Mouse (Mus musculus) erythroid progenitor cell, adult 5-6 weeks (primary cell): ENCODE measurements around the gene Rusc2. TPM values are rescaled to one million over a fixed set of nuclear protein-coding genes. Genes with fewer than 3 reads are reported as not detected.
A peak's percentile ranks its signal among the peaks of the same experiment; 100 is the strongest.

ENCODE experiments used
- ATAC-seq: replicated peaks from 2 replicates; pipeline ENCODE4 v1.8.0; 2016; ENCODE audit warnings: moderate number of reproducible peaks, mild to moderate bottlenecking, moderate TSS enrichment, inconsistent platforms; ENCODE audit not compliant: poor library complexity, low FRiP score, severe bottlenecking
- total RNA-seq, 2 experiments: library from RNA; stranded (forward) in 1 of 2; stranded (reverse) in 1 of 2; fragments of 150-400 nt in 1 of 2; fragments of 186-747, 209-891 nt in 1 of 2; gene quantifications; 2 replicates each; pipeline versions ENCODE4 v1.2.3 to v1.2.4; 2015 to 2017; ENCODE audit warnings: low replicate concordance in 2 of 2

Gene Rusc2
- total RNA-seq (2015; ENCODE audit: low replicate concordance) (not detected in 2 replicates), total RNA-seq (2017; ENCODE audit: low replicate concordance) (not detected in 2 replicates)

DNA sequence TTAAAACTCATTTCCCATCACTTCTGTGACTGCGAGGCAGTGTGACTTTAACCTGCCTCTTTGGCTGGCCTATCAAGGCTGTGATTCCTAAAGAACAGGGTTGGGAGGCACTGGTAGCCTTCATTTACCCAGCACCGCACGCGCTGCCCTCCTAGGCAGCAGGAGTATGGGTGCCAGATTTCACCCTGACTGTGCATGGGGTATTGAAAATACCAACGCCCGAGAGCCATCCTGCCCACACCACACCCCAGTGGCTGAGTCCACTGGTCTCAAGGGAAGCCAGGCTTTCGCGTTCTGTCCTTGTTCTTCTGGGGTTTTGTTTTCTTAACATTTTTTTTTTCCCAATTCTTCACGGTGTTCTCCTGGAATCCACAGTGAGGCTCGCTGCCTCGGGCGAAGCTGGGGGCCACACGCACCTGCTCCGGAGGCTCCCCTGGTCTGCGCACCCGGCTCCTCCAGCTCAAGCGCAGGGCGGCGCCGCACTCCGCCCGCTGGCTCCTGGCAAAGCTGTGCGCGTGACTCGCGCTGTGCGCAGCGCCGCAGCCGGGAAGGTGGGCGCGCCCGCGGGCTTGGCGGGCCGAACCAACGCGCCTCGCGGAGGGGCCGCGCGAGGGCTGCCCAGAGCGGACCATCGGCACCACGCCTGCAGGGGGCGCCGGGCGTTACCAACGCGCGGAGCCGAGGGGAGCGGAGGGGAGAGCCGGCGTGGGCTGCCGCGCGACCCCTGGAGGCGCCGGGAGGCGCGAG lies at the start of gene Rusc2:
Gene Rusc2, plus strand, starts transcription at position 572 of the 747 bp plus-strand sequence.
- peak; percentile 30; the same call in 1 of the 2 replicates for ATAC-seq

DNA sequence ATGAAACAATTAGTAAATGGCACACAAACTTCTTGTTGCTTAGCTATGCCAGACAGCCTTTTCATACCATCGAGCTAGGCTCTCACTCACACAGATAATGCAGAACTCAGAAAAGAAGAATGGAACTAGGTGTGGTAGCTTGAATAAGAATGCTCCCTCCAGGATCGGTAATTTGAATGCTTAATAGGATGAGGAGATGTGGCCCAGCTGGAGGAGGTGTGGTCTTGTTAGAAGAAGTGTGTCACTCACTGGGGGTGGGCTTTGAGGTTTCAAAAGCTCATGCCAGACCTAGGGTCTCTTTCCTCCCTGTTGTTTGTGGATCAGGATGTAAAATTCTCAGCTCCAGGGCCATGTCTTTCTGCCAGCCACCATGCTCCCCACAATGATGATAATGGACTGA lies 47.0 kb upstream of the Rusc2 start:
- no peak for ATAC-seq

DNA sequence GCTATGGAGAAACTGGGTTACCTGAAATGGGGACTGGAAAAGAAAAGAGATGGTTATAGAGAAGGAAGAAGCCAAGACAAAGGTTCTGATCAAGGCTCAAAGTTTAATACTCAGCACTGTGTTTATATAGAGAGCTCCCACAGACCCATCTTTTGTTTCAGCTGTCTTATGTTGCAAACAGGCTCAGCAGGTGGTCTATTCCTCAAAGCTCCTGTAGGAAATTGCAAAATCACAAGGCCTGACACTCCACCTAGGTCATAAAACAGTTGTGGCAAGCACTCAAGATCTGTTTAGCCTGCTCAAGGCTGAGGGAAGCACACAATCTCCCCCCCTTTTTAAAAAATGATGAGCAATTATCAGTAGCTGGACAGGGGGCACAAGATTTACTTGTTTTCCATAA lies 45.6 kb upstream of the Rusc2 start:
- no peak for ATAC-seq

DNA sequence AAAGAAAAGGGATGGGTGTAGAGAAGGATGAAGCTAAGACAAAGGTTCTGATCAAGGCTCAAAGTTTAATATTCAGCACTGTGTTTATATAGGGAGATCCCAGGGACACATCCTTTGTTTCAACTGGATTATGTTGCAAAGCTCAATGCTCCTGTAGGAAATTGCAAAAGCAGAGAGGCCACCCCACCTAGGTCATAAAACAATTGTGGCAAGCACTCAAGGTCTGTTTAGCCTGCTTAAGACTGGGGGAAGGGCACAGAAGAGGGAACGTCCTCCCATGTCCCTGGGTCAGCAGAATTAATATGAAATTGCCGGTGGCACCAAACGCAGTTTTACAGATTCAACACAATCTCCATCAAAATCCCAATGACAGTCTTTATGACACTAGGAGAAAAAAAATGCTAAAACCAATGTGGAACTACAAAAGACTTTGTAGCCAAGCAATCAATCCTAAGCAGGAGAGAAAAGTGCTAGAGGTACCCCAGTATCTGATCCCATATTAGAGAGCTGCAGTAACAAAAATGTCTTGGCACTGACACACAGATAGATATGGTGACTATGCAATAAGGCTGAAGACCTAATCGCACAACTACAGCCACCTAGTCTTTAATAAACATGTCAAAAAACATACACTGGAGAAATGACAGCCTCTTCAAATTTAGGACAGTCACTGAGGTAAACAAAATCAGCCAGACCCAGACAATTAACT lies 41.5 kb upstream of the Rusc2 start:
- ATAC-seq = no peak

DNA sequence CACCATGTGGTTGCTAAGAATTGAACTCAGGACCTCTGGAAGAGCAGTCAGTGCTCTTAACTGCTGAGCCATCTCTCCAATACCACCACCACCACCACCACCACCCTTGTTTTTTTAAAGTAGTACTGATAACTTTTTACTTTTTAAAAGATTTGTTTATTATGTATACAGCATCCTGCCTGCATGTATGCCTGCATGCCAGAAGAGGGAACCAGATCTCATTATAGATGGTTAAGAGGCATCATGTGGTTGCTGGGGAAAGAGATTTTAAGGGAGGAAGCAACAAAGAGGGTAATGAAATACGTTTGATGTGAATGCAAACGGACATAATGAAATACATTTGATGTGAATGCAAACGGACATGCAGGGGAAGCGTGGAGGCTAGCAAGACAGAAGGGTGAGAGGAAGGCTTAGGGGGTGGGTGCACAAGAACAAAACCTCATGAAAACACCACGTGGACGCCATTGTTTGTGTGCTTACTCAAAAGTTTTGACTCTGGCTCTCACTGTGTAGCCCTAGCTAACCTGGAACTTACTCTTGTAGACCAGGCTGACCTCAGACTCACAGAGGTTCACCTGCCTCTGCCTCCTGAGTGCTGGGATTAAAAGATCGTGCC lies 40.4 kb upstream of the Rusc2 start:
- ATAC-seq = no peak

DNA sequence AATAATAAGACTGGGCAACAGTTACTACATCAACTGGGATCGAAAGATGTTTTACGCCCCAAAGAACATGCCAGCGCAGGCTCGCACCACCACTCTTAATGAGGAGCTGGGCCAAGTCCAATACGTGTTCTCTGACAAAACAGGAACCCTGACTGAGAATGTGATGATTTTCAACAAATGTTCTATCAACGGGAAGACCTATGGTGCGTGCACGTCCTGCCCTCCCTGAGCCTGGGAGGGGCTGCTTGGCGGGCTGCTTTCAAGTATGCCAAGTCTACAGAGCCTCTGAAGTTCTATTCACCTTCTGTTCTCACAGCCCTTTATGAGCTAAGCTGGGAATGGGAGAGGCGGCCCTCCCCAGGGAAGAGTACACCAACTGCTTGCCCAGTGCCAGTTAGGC lies 39.3 kb upstream of the Rusc2 start:
- ATAC-seq = no peak

DNA sequence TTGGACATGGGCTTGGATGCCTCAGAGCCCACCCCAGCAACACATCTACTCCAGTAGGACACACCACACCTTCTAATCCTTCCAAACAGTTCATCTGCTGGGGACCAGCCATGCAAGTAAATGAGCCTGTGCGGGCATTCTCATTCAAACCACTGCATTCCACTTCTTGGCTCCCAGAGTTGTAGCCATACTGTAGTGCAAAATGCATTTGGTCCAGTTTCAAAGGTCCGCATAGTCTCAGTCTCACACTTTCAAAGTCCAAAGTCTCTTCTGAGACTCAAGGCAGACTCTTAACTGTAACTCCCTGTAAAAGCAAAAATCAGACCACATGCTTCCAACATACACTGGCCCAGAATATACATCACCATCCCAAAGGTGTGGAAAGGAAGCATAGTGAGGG lies 36.8 kb upstream of the Rusc2 start:
- no peak for ATAC-seq

DNA sequence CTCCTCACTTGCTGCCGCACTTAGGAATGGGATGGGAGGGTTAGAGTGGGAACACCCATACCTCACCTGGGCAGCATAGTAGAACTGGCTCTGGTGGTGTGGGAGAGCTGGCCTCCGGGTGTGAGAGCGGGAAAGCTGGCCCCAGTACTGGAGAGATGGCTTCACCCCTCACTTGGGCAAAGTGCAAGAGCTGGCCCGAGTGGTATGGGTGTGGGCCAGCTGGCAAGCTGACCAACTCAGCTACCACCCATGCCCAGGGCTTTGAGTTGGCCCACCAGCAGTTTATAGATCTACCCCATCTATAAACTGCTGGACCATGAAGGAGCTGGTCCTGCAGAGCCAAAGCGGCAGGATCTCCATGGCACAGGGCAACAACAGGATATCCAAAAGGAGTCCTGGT lies 32.6 kb upstream of the Rusc2 start:
- ATAC-seq = no peak

DNA sequence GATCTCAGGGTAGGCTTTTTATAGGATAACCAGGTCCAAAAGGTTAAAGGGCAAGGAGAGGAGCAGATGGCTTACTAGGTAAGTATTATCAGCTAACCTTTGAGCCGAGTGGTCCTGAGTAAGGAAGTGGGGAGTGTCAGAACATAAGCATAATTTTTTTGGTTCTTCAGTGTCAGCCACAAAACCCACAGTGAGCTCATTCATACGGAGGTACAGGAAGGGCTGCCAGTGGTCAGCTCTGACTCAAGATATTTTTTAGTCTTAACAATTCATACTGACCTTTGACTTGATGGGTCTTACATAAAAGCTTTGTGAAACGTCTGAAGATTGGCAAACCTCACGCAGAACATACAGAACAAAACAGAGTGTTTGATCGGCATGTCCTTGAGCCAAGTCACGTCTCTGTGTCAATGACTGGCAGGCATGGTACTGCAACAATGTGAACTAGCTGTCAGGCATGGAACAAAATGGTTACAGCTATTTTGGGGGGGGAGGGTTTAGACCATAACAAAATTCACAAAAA lies 31.7 kb upstream of the Rusc2 start:
- ATAC-seq = no peak

DNA sequence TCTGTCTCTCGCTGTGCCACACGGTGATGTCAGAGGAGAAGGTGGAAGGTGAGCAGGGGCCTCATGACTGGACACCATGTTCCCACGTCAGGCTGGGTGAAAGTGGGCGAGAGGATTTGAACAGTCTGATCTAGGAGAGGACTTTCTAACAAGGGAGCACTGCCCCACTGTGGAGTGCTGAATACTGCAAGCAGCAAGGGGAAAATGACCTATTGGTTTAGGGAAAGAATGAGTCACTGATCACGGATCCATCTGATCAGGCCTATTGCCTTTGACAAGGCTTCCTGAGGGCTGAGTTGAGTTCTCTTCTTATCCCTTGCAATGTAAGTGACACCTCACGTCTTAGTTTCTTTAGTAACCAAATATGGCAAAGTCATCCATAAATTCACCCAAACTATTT lies 28.1 kb upstream of the Rusc2 start:
- no peak for ATAC-seq

DNA sequence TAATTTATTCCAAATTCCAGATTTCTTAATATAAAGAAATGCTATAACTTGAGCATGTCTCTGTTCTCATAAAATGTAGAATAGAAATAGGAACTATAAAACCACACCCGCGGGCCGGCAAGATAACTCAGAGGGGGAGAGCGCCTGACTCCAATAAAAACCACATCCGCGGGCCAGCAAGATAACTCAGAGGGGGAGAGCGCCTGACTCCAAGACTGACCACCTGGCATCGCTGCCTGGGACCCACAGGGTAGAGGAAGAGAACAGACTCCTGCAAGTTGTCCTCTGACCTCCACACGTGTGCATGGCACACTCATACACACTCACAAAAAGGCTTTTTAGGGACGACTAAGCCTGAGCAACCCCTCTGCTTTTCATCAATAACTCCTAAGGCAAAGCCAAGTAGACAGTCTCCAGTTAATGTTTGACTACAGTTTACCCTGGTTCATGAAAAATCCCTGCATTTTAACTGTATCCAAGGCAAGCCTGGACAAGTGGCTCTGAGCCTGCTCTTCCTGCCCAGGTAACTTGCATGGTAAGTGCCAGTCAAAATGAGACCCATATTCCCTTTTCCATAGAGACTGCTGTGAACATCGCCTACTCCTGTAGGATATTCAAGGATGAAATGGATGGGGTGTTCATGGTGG lies 16.7 kb upstream of the Rusc2 start:
- ATAC-seq = no peak

DNA sequence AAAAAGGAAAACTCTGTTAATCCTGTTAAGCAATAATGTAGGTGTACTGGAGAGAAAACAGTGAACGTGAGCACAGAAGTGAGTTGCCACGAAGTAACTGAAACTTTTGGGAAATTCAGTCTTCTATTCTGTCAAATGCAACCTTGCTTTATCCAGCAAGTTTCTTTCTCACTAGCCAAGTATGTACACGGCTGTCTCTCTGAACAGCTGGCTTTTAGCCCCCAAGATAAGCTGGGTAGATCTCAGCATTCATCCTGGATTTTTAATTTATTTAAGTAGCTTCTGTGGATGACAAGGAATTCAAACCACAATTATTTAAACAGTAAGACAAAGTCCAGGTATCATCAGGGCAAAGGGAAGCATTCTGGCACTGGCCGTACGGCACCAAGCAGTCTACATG lies 14.5 kb upstream of the Rusc2 start:
- no peak for ATAC-seq

DNA sequence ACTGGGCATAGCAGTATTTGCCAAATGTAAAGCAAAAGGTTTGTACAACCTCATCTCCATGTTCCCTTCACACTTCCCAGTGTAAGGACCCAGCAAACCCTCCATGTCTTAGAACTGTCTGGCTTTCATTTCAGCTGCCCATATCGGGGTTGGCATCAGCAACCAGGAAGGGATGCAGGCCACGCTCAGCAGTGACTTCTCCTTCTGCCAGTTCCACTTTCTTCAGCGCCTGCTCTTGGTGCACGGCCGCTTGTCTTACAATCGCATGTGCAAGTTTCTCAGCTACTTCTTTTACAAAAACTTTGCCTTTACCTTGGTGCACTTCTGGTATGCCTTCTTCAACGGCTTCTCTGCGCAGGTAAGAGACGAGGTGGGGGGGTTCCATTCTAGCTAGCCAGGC lies 14.0 kb upstream of the Rusc2 start:
- no peak for ATAC-seq

DNA sequence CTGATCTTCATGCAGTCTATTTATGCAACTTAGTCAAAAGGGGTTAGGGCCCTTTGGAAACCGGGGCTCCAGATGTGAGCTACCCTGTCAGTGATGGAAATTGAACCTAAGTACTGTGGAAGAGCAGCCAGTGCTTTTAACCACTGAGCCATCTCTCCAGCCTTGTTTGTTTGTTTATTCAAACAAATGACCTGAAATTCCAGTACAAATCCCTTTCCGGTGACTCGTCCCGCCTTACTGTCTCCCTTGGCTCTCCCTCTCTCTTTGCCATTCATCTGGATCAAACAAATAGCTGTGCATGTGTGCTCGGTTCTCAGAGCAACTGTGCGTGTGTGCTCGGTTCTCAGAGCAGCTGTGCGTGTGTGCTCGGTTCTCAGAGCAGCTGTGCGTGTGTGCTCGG lies 10.4 kb upstream of the Rusc2 start:
- no peak for ATAC-seq

DNA sequence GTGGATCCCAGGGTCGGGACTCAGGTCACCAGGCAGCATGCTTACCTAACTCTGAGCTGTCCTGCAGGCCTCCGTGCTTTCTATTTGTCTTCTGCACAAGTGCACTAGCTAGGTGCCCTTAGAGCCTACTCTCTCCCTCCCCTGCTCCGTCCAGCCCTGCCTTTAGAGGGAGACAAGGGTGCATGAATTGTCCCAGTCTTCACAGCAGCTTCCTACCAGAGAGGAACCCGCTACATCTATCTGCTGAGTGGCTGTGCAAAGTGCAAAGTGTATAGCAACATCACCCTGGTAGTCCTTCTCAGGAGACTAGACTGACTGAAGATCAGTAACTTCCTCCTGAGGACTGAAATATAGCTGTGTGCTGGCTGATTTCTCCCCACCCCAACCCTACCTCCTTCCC lies 9.6 kb upstream of the Rusc2 start:
- ATAC-seq = no peak

DNA sequence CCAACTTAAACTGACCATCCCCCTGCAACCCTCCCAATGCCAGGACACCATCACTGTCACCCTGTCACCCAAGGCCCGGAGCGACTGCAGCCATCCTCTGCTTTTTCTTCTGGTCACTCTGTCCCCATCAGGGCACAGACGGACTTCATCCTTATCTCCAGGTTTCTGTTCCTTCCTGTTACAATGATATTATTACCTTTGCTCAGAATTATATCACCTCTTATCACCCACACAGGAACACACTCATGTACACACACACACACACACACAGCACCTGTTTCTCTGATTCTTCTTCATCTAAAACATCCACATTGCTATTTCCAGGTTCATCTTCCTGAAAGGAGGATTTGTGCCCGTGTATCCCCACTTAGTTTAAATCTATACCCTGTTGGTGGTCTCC lies 7.5 kb upstream of the Rusc2 start:
- ATAC-seq = no peak

DNA sequence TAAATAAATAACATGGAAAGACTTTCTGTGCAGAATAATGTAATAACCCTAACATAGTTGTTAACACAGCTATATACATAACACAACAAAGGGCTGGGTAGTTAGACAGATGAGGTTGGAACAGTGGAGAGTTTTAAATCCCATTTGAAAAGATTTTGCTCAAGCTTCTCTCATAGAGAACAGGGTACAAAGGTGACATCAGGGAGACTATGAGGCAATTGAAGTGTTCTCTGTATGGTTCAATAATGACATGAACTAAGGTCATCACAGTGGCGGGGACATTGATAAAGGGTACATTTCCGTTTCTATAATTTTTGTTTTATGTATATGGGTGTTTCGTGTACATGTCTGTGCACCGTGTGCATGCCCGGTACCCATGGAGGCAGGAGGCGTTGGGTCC lies 2.2 kb upstream of the Rusc2 start:
- ATAC-seq = no peak

DNA sequence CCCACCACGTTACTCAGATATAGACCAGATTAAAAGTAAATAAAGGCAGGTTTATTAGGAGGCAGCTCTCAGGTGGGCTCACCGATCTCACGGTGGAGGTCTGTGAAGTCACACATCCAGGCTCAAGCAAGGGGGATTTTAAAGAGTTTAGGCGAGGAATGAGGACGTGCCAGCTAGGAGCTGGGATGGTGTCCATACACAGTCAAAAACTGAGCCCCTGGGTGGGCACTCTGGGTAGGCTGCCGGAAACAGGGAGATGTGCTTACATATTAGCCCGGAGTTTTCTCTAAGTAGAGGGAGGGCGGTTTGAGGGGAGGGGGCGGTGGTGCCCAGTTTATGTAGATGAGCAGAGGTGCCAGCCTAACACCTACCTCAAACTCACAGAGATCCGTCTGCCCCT lies 828 bp upstream of the Rusc2 start:
- ATAC-seq = no peak

DNA sequence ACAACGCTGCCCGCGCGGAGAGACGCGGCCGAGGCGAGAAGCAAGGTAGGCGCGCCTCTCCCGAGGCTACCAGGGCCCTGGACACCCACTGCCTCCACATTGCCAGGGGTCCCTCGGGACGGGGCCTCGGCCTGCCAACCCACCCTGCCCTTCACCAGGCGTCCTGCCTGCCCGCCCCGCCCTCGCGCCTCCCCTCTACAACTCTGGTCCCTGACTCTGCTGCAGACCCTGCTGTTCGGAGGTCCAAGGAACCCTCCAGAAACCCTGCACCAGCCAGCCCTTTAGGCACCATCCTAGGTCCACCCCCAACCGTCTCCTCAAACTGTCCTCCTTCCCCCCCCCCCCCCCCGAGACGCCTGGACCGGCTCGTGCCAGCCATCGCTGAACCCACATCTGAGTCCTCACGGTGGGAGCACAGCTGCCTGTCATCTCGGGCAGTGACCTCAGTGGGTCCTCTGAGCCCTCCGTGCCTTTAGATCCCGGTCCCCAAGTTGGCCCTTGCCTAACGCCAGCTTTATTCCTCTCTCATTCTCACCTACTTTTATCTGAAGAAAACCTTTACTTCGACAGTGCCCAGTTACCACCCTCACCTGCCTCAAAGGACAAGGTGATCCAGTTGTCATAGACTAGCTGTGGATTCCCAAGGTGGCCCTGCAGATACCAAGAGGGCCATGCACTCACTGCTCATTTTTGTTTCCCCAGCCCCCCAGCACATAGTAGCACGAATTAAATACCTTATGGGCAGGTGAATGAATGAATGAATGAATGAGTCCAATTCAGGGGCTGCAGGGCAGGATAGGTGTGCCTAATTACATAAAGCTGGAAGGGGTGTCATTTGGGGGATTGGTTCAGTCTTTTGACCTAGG lies 609 bp downstream of the Rusc2 start:
- ATAC-seq = no peak
